Mouse (Mus musculus): ENCODE measurements around the gene Spaca4.

- TF ChIP-seq POLR2A (IDR thresholded peaks at IDR 0.05; ENCODE audit: insufficient read depth, low read depth, low read length) (no peak), CTCF (IDR thresholded peaks at IDR 0.05) (no peak), EP300 (IDR thresholded peaks at IDR 0.05; ENCODE audit: insufficient read depth, low read depth, low read length) (no peak)
Observed at GRCm38 (mm10) chr7:45767500-45767899, 41.9 kb upstream of the Spaca4 start.

Measured in heart, adult 2 months (tissue).